Mouse (Mus musculus): ENCODE data around the gene Sugct. TPM values are rescaled to one million over a fixed set of nuclear protein-coding genes. Genes with fewer than 3 reads are reported as not detected.

Gene Sugct
- polyA plus RNA-seq, 1 experiment from 2014 or later = 3.1 TPM

DNA sequence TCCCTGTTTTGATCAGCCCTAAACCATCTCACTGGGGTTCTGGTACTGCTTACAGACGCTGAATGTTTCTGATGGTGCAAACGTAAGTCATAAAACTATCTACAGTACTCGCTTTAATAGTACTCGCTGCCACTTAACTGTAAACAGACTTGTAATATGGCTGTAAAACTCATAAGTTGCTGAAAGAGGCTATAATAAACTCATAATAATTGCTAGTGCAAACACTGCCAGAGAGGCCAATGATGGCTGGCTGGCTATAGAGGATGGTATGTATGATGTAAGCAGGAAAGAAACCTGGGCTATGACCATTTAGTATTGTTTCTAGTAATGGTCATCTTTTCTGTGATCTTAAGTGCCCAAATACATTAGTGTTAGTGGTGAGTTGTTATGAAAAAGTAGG, 873.6 kb downstream of the Sugct start:
- Histone ChIP-seq H3K4me3 (no peak overlapping the region), H3K4me1 (no peaks in the 10 kb centered on the region), H3K9ac (no peak overlapping the region), H3K4me2 (no peak overlapping the region), H3K27me3 (replicated peaks) (no peaks in the 10 kb centered on the region), H3K36me3 (replicated peaks) (no peaks in the 10 kb centered on the region), H3K27ac (no peak overlapping the region), H3K9me3 (no peaks in the 10 kb centered on the region)
- no peak for ATAC-seq (replicated peaks)
- WGBS = 95% methylated on average over 4 of the region's 4 CpGs

- H3K36me3 ChIP-seq (replicated peaks) = no peaks in the 10 kb centered on the region
- H3K27ac ChIP-seq = no peak overlapping the region
- H3K27me3 ChIP-seq (replicated peaks) = no peaks in the 10 kb centered on the region
- H3K4me3 ChIP-seq = no peak overlapping the region
- H3K9me3 ChIP-seq = no peaks in the 10 kb centered on the region
- no peak for ATAC-seq (replicated peaks)
- no peak overlapping the region for H3K9ac ChIP-seq
- no peaks in the 10 kb centered on the region for H3K4me1 ChIP-seq
- WGBS = 85% methylated on average over 6 of the region's 6 CpGs
- no peak overlapping the region for H3K4me2 ChIP-seq
Observed at GRCm38 (mm10) chr13:16817471-16817870, 877.9 kb downstream of the Sugct start.

- Histone ChIP-seq H3K9me3 (no peaks in the 10 kb centered on the region), H3K27ac (no peak overlapping the region), H3K4me3 (no peak overlapping the region), H3K27me3 (replicated peaks) (no peaks in the 10 kb centered on the region), H3K9ac (no peak overlapping the region), H3K4me1 (no peaks in the 10 kb centered on the region), H3K36me3 (replicated peaks) (no peaks in the 10 kb centered on the region), H3K4me2 (no peak overlapping the region)
- 86% methylated on average over 5 of the region's 5 CpGs for WGBS
- no peak for ATAC-seq (replicated peaks)
Observed at GRCm38 (mm10) chr13:16816747-16817146, 878.6 kb downstream of the Sugct start.

DNA sequence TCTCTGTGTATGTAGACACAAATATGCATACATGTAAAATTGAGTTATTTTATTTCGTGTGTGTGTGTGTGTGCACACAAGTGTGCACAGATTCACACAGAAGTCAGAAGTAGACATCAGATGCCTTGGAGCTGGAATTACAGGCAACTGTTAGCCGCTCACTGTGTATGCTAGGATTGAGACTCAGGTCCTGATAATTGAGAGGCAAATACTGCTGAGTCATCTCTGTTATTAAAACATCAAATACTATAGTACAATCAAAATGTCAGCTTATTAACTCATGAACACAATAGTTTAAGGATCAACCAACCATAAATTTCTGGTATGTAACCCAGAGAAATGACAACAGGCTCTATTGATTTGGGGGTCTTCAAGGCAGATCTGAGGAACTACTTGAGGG, 883.1 kb downstream of the Sugct start:
- WGBS = 95% methylated on average over 2 of the region's 2 CpGs
- Histone ChIP-seq H3K27me3 (replicated peaks) (no peaks in the 10 kb centered on the region), H3K36me3 (replicated peaks) (no peaks in the 10 kb centered on the region), H3K9ac (no peak overlapping the region), H3K4me2 (no peak overlapping the region), H3K27ac (no peak overlapping the region), H3K4me1 (no peaks in the 10 kb centered on the region), H3K4me3 (no peak overlapping the region), H3K9me3 (no peaks in the 10 kb centered on the region)
- ATAC-seq (replicated peaks) = no peak

Other genes starting within 250 kb of the Sugct start
- gene Mplkip, start 361 bp downstream of the Sugct start, polyA plus RNA-seq (2015; fragmentation: Nextera tagmentation; extraction: Ambion mirVana) = 36.4 and 40.4 TPM in 2 replicates
- 17.7 and 19.4 TPM in 2 replicates for gene Cdk13, start 109.5 kb upstream of the Sugct start, polyA plus RNA-seq (2015; fragmentation: Nextera tagmentation; extraction: Ambion mirVana)
- gene Rala, start 248.7 kb upstream of the Sugct start, polyA plus RNA-seq (2015; fragmentation: Nextera tagmentation; extraction: Ambion mirVana) = 199 and 222 TPM in 2 replicates